Mouse (Mus musculus): ENCODE data around the gene Nlgn1. TPM values are rescaled to one million over a fixed set of nuclear protein-coding genes. Genes with fewer than 3 reads are reported as not detected.
A peak's percentile ranks its signal among the peaks of the same experiment; 100 is the strongest.

The Nlgn1 gene
- total RNA-seq, 1 experiment: 0.04 TPM

GRCm38 (mm10) chr3:25447181-25447580 lies 885.1 kb downstream of the Nlgn1 start:
- Histone ChIP-seq H3K27ac (ENCODE audit: insufficient read depth, low read depth, low read length, poor library complexity, severe bottlenecking) (no peak overlapping the region), H3K4me3 (ENCODE audit: insufficient read depth in 1 of 2, low read depth in 1 of 2, low read length in 2 of 2, poor library complexity in 1 of 2, severe bottlenecking in 1 of 2) (no peak overlapping the region), H3K9me3 (ENCODE audit: control insufficient read depth, insufficient read depth, low read depth, low read length) (no peaks in the 10 kb centered on the region), H3K4me1 (ENCODE audit: control insufficient read depth in 2 of 2, insufficient read depth in 2 of 2, low read length in 2 of 2, poor library complexity in 1 of 2) (peaks cover 0 to 10% of the 10 kb centered on the region in 2 experiments; a peak in 2 of 4 replicates), H3K36me3 (ENCODE audit: control insufficient read depth, insufficient read depth, low read length, poor library complexity, severe bottlenecking) (no peaks in the 10 kb centered on the region), H3K9ac (ENCODE audit: insufficient read depth, low read depth, low read length, poor library complexity, severe bottlenecking) (no peak overlapping the region)
- no peak for DNase-seq (ENCODE audit: low read depth, low spot score)
- in situ Hi-C loops (cut with MboI; ENCODE audit: low sequenced_read_pairs in 2 of 2, unreplicated experiment in 2 of 2): no loop called here
- TF ChIP-seq MAFK (IDR thresholded peaks at IDR 0.05; ENCODE audit: insufficient read depth, low read depth, low read length): no peak
- TF ChIP-seq HCFC1 (IDR thresholded peaks at IDR 0.05; ENCODE audit: borderline replicate concordance, insufficient read depth, low read length): no peak
- no peak for TF ChIP-seq ZNF384 (IDR thresholded peaks at IDR 0.05; ENCODE audit: low read depth, low read length)
- no peak for TF ChIP-seq CHD2 (IDR thresholded peaks at IDR 0.05; ENCODE audit: low read depth, low read length)
- TF ChIP-seq ZC3H11A (IDR thresholded peaks at IDR 0.05; ENCODE audit: borderline replicate concordance, low read depth, low read length): no peak

GRCm38 (mm10) chr3:25443657-25444056 lies 888.6 kb downstream of the Nlgn1 start:
- H3K9me3 ChIP-seq (ENCODE audit: control insufficient read depth, insufficient read depth, low read depth, low read length): no peaks in the 10 kb centered on the region
- H3K4me1 ChIP-seq (ENCODE audit: control insufficient read depth in 2 of 2, insufficient read depth in 2 of 2, low read length in 2 of 2, poor library complexity in 1 of 2): no peaks in the 10 kb centered on the region
- no peak overlapping the region for H3K27ac ChIP-seq (ENCODE audit: insufficient read depth, low read depth, low read length, poor library complexity, severe bottlenecking)
- in situ Hi-C loops (cut with MboI; ENCODE audit: low sequenced_read_pairs in 2 of 2, unreplicated experiment in 2 of 2): no loop called here
- H3K4me3 ChIP-seq (ENCODE audit: insufficient read depth in 1 of 2, low read depth in 1 of 2, low read length in 2 of 2, poor library complexity in 1 of 2, severe bottlenecking in 1 of 2): no peak overlapping the region
- H3K9ac ChIP-seq (ENCODE audit: insufficient read depth, low read depth, low read length, poor library complexity, severe bottlenecking): no peak overlapping the region
- no peaks in the 10 kb centered on the region for H3K36me3 ChIP-seq (ENCODE audit: control insufficient read depth, insufficient read depth, low read length, poor library complexity, severe bottlenecking)
- TF ChIP-seq MAFK (IDR thresholded peaks at IDR 0.05; ENCODE audit: insufficient read depth, low read depth, low read length) (no peak), ZC3H11A (IDR thresholded peaks at IDR 0.05; ENCODE audit: borderline replicate concordance, low read depth, low read length) (no peak), HCFC1 (IDR thresholded peaks at IDR 0.05; ENCODE audit: borderline replicate concordance, insufficient read depth, low read length) (no peak), ZNF384 (IDR thresholded peaks at IDR 0.05; ENCODE audit: low read depth, low read length) (no peak), CHD2 (IDR thresholded peaks at IDR 0.05; ENCODE audit: low read depth, low read length) (no peak)
- no peak for DNase-seq (ENCODE audit: low read depth, low spot score)

GRCm38 (mm10) chr3:25442617-25443016 lies 889.6 kb downstream of the Nlgn1 start:
- Histone ChIP-seq H3K4me3 (ENCODE audit: insufficient read depth in 1 of 2, low read depth in 1 of 2, low read length in 2 of 2, poor library complexity in 1 of 2, severe bottlenecking in 1 of 2) (no peak overlapping the region), H3K4me1 (ENCODE audit: control insufficient read depth in 2 of 2, insufficient read depth in 2 of 2, low read length in 2 of 2, poor library complexity in 1 of 2) (no peaks in the 10 kb centered on the region), H3K9ac (ENCODE audit: insufficient read depth, low read depth, low read length, poor library complexity, severe bottlenecking) (no peak overlapping the region), H3K9me3 (ENCODE audit: control insufficient read depth, insufficient read depth, low read depth, low read length) (no peaks in the 10 kb centered on the region), H3K27ac (ENCODE audit: insufficient read depth, low read depth, low read length, poor library complexity, severe bottlenecking) (no peak overlapping the region), H3K36me3 (ENCODE audit: control insufficient read depth, insufficient read depth, low read length, poor library complexity, severe bottlenecking) (no peaks in the 10 kb centered on the region)
- TF ChIP-seq ZC3H11A (IDR thresholded peaks at IDR 0.05; ENCODE audit: borderline replicate concordance, low read depth, low read length) (no peak), CHD2 (IDR thresholded peaks at IDR 0.05; ENCODE audit: low read depth, low read length) (no peak), ZNF384 (IDR thresholded peaks at IDR 0.05; ENCODE audit: low read depth, low read length) (no peak), HCFC1 (IDR thresholded peaks at IDR 0.05; ENCODE audit: borderline replicate concordance, insufficient read depth, low read length) (no peak), MAFK (IDR thresholded peaks at IDR 0.05; ENCODE audit: insufficient read depth, low read depth, low read length) (peak; percentile 52; the same call in 1 of the 2 replicates)
- DNase-seq (ENCODE audit: low read depth, low spot score): no peak
- in situ Hi-C loops (cut with MboI; ENCODE audit: low sequenced_read_pairs in 2 of 2, unreplicated experiment in 2 of 2): no loop called here

GRCm38 (mm10) chr3:25426931-25427330 lies 905.3 kb downstream of the Nlgn1 start:
- TF ChIP-seq ZNF384 (IDR thresholded peaks at IDR 0.05; ENCODE audit: low read depth, low read length) (no peak), CHD2 (IDR thresholded peaks at IDR 0.05; ENCODE audit: low read depth, low read length) (no peak), MAFK (IDR thresholded peaks at IDR 0.05; ENCODE audit: insufficient read depth, low read depth, low read length) (no peak), ZC3H11A (IDR thresholded peaks at IDR 0.05; ENCODE audit: borderline replicate concordance, low read depth, low read length) (no peak), HCFC1 (IDR thresholded peaks at IDR 0.05; ENCODE audit: borderline replicate concordance, insufficient read depth, low read length) (no peak)
- DNase-seq (ENCODE audit: low read depth, low spot score): no peak
- in situ Hi-C loops (cut with MboI; ENCODE audit: low sequenced_read_pairs in 2 of 2, unreplicated experiment in 2 of 2): no loop called here
- Histone ChIP-seq H3K4me1 (ENCODE audit: control insufficient read depth in 2 of 2, insufficient read depth in 2 of 2, low read length in 2 of 2, poor library complexity in 1 of 2) (no peaks in the 10 kb centered on the region), H3K9me3 (ENCODE audit: control insufficient read depth, insufficient read depth, low read depth, low read length) (peaks cover 2% of the 10 kb centered on the region; the same call in 1 of the 2 replicates), H3K4me3 (ENCODE audit: insufficient read depth in 1 of 2, low read depth in 1 of 2, low read length in 2 of 2, poor library complexity in 1 of 2, severe bottlenecking in 1 of 2) (no peak overlapping the region), H3K27ac (ENCODE audit: insufficient read depth, low read depth, low read length, poor library complexity, severe bottlenecking) (no peak overlapping the region), H3K9ac (ENCODE audit: insufficient read depth, low read depth, low read length, poor library complexity, severe bottlenecking) (no peak overlapping the region), H3K36me3 (ENCODE audit: control insufficient read depth, insufficient read depth, low read length, poor library complexity, severe bottlenecking) (no peaks in the 10 kb centered on the region)

GRCm38 (mm10) chr3:25412003-25412402 lies 920.3 kb downstream of the Nlgn1 start:
- H3K9me3 ChIP-seq (ENCODE audit: control insufficient read depth, insufficient read depth, low read depth, low read length): peaks cover 10% of the 10 kb centered on the region; the same call in 1 of the 2 replicates
- H3K9ac ChIP-seq (ENCODE audit: insufficient read depth, low read depth, low read length, poor library complexity, severe bottlenecking): no peak overlapping the region
- H3K27ac ChIP-seq (ENCODE audit: insufficient read depth, low read depth, low read length, poor library complexity, severe bottlenecking): no peak overlapping the region
- in situ Hi-C loops (cut with MboI; ENCODE audit: low sequenced_read_pairs in 2 of 2, unreplicated experiment in 2 of 2): no loop called here
- no peaks in the 10 kb centered on the region for H3K4me1 ChIP-seq (ENCODE audit: control insufficient read depth in 2 of 2, insufficient read depth in 2 of 2, low read length in 2 of 2, poor library complexity in 1 of 2)
- no peak overlapping the region for H3K4me3 ChIP-seq (ENCODE audit: insufficient read depth in 1 of 2, low read depth in 1 of 2, low read length in 2 of 2, poor library complexity in 1 of 2, severe bottlenecking in 1 of 2)
- DNase-seq (ENCODE audit: low read depth, low spot score): no peak
- TF ChIP-seq ZNF384 (IDR thresholded peaks at IDR 0.05; ENCODE audit: low read depth, low read length) (no peak), CHD2 (IDR thresholded peaks at IDR 0.05; ENCODE audit: low read depth, low read length) (no peak), HCFC1 (IDR thresholded peaks at IDR 0.05; ENCODE audit: borderline replicate concordance, insufficient read depth, low read length) (no peak), ZC3H11A (IDR thresholded peaks at IDR 0.05; ENCODE audit: borderline replicate concordance, low read depth, low read length) (no peak), MAFK (IDR thresholded peaks at IDR 0.05; ENCODE audit: insufficient read depth, low read depth, low read length) (no peak)
- no peaks in the 10 kb centered on the region for H3K36me3 ChIP-seq (ENCODE audit: control insufficient read depth, insufficient read depth, low read length, poor library complexity, severe bottlenecking)
